Mouse (Mus musculus): ENCODE measurements around the gene Ubald2.

DNA sequence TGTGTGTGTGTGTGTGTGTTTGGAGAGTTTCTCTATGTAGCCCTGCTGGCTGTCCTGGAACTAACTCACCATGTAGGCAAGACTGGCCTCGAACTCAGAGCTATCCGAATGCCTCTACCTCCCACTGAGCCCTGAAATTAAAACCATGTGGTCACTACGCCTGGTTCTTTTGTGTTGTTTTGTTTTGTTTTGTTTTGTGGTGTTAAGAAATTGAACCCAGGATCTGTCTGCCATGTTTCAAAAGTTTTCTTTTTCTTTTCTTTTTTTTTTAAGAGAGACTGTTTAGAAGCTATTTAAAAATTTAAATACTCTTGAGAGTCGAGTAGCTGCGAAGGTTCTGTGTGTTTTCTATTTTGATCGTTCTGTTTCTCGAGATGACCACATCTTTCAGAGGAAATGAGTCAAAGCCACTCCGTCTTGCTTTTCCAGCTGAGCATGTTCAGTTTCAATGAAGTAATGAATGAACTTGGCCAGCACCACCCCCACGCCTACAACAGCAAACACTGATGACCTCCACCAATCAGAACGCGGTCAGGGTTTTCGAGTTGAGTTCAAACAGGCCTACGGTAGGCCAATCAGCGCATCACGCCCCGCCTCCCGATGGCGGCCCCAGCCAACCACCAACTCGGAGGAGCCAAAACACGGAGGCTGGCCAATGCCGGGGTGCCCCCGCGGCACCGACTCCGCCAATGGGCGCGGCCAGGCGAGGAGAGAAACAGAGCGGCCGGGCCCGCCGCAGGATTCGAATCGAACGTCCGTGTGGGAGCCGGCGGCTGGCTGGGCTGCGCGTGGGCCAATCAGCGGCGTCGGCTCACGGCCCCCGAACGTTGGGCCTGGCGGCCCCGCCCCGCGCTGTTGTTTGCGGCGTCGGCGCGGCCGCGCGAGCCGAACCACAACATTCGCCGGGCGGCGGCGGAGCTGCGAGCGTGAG lies at the start of gene Ubald2:
- TF ChIP-seq CTCF (IDR thresholded peaks at IDR 0.05; ENCODE audit: borderline replicate concordance, insufficient read depth, low read depth, low read length) (no peak), POLR2A (IDR thresholded peaks at IDR 0.05; ENCODE audit: borderline replicate concordance, insufficient read depth, low read length) (peak; percentile 45; the same call in 1 of the 2 replicates)
